Mouse (Mus musculus): Measurements from ENCODE around the gene Cnot6.

Cnot6 gene

GRCm38 (mm10) chr11:49713336-49714334, 1.1 kb upstream of the Cnot6 start:
- peak; percentile 22 for DNase-seq (ENCODE audit: low spot score)

DNA sequence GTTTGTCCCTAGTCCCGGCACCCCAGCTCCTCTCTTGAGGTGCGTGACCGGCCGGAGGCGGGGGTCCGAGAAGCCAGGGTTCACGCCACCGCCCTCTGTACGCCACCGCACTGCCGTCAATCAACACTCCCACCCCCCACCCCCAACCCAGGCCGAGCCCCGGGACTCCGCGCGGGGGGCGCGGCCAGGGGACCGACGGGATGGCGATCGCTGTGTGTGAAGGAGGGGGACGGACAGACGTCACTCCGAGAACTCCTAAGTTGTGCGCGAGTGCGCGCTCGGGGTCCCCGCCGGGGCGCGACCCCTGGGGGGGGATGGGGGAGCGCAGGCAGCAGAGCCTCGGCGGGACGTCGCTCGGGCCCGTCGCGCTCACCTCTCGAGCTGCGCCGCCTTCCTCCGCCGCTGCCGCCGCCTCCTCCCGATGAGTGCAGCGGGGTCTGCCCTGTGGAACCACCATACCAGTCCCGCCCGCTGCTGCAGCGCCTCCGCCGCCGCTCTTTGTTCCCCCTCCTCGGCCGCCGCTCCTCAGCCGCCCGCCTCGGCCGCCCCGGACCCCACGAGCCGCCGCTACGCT, 455 bp downstream of the Cnot6 start:
- DNase-seq (ENCODE audit: low spot score), result peak; percentile 10

GRCm38 (mm10) chr11:49710664-49711063, 1.9 kb downstream of the Cnot6 start:
- DNase-seq (ENCODE audit: low spot score), result no peak

- DNase-seq (ENCODE audit: low spot score), result no peak
Measured at GRCm38 (mm10) chr11:49707834-49708233, 4.7 kb downstream of the Cnot6 start.

DNA sequence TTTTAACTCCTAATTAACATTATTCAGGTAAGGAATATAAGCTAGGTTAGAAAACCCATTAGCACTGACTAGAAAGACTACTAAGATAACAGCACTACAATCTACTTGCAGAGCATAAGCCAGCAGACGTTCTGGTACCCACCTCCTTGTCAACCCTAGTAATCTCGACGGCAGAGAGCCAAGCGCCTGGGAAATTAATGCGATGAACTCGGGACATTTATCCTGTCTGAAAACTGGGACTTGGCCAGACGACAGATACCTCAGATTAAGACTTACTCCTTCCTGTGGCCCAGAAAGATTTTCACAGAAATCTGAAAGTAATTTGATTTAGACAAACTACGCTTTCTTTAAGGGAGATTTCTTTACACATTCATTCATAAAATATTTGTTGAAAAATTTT, 7.7 kb downstream of the Cnot6 start:
- no peak for DNase-seq (ENCODE audit: low spot score)

DNA sequence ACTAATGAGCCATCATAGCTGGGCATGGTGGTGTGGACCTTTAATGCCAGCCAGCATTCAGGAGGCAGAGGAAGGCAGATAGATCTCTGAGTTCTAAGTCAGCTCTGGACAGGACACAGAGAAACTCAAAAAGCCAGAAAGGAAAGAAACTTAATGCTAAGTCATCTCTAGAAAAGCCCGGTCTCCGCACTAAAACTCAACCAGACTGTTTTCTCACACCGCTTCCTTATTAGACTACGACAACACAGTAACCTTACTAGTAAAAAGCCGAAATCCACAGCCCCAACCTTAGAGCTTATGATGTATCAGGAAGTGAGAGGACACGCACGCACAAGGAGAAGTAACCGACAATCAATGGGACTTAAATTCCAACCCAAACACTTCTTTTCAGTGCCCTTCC, 10.5 kb downstream of the Cnot6 start:
- DNase-seq (ENCODE audit: low spot score), result no peak

- no peak for DNase-seq (ENCODE audit: low spot score)
Measured at GRCm38 (mm10) chr11:49699079-49699478, 13.4 kb downstream of the Cnot6 start.

- no peak for DNase-seq (ENCODE audit: low spot score)
Measured at GRCm38 (mm10) chr11:49697779-49698178, 14.7 kb downstream of the Cnot6 start.

- DNase-seq (ENCODE audit: low spot score), result no peak
Measured at GRCm38 (mm10) chr11:49696472-49696871, 16.1 kb downstream of the Cnot6 start.

- DNase-seq (ENCODE audit: low spot score), result no peak
Measured at GRCm38 (mm10) chr11:49695695-49696094, 16.8 kb downstream of the Cnot6 start.

DNA sequence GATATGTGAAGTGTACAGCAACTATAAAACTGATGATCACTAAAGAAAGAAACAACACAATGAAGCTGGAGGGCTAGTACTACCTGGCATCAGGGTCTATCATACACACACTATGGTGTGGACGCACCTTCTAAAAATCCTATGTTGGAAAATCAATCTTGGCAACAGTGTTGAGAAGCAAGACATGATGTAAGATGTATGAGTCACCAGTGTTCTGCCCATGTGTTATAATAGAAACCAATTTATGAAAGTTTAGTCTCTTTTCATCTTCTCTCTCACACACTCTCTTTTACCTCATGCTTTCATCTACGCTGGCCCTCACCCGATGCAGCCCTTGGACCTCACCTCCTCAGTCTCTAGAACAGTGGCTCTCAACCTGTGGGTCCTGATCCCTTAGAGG, 17.5 kb downstream of the Cnot6 start:
- DNase-seq (ENCODE audit: low spot score), result no peak

DNA sequence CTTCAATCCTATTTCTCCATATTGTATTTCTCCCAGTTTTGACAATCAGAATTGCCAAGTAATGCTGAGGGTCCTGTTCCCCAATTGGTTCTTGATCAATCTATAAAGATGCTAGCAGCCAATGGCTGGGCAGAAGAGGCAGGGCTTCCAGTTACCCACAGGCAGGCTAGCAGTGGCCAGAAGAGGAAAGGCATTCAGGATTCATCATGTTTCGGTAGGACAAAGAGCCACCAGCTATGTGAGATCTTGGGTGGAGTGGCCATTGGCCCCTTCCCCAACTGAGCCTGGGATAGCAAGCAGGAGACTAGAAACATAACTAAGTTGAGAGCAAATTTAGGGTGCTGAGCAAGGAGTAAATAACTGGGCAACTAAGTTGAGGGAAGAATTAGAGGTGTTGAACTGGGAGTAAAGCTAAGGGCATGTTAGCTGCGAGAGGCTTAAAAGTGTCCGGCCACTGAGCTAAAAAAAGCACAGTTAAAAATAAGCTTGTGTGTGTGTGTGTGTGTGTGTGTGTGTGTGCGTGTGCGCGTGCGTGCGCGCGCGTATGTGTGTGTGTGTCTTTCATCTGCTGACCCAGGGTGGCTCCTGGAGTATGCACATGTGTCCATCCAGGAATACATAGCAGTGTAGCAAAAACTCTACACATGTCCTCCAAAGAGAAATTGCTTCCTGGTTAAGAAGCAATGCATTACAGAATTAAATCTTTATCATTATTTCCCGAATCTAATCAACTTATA, 28.1 kb downstream of the Cnot6 start:
- DNase-seq (ENCODE audit: low spot score), result no peak

GRCm38 (mm10) chr11:49673433-49673832, 39.1 kb downstream of the Cnot6 start:
- no peak for DNase-seq (ENCODE audit: low spot score)

- DNase-seq (ENCODE audit: low spot score), result no peak
Measured at GRCm38 (mm10) chr11:49665462-49665861, 47.1 kb downstream of the Cnot6 start.

DNA sequence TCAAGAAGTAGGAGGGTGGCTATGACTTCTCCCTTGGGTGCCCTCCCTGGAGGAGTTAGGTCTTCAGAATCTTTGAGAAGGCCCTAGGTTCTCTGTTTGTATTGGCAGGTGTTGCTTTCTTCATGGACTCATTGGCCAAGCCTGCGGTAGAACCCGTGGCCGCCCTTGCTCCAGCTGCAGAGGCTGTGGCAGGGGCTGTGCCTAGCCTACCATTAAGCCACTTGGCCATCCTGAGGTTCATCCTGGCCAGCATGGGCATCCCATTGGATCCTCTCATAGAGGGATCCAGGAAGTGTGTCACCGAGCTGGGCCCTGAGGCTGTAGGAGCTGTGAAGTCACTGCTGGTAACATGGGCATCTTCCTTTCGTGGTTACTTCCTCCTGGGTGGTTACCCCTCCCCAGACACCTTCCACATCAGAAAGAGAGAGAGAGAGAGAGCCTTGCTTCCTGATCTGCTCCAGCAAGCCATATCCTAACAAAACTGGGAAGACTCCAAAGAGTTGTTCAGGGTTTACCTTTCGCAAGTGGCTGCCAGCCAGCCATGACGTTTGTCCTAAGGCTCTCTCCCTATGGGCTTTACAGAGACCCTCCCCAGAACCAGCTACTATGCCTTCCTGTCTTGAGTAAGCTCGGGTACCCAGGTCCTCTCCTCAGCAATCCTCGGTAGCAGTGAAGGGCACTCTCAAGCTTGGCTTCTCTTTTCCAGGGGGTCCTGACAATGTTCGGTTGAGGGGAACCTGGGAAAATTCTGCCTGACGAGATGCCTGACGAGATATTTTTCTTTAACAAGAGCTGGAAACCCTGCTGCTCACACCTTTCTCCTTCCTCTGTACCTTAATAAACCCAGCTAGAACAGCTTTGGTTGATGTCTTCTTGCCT, 48.0 kb downstream of the Cnot6 start:
- DNase-seq (ENCODE audit: low spot score), result no peak

- no peak for DNase-seq (ENCODE audit: low spot score)
Measured at GRCm38 (mm10) chr11:49663310-49663709, 49.2 kb downstream of the Cnot6 start, which contains the start of gene Scgb3a1. Scgb3a1 (plus strand) TSS chr11:49663610.

DNA sequence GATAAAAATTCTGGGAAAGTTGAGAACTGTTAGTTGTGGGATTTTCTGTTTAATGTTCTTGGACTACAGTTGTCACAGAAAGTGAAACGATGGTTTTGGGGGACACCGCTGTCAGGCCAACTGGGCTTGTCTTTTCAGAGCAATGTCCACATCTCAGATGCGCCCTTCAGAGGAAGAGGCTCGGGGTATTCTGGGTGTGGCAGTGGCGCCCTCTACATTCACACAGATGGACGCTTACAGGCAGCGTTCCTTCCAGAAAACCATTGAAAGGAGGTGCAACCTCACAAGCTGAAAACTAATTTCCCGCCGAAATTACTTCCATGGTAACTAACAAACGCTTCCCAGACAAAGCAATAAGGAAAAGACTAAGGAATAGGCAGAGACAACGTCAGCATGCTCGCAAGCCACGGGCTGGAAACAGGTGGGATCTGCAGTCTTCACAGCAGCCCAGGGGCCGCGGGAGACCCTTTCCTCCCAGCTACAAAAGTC, 50.2 kb downstream of the Cnot6 start:
- no peak for DNase-seq (ENCODE audit: low spot score)

DNA sequence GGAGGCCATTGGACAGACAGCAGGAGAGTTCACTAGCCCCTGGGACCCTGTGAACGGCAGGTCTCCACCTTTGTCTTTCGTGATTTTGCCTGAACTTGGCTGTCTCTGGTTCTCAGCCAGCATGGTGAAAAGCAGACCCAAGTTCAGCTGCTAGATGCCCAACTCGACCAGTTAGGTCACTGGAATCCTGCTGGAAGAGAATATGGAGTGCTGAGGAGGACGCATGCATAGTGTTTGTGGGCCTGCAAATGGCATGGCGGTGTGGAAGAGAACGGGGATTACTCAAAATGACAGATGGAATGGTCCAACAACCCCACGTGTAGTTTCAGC, 53.1 kb downstream of the Cnot6 start:
- no peak for DNase-seq (ENCODE audit: low spot score)

DNA sequence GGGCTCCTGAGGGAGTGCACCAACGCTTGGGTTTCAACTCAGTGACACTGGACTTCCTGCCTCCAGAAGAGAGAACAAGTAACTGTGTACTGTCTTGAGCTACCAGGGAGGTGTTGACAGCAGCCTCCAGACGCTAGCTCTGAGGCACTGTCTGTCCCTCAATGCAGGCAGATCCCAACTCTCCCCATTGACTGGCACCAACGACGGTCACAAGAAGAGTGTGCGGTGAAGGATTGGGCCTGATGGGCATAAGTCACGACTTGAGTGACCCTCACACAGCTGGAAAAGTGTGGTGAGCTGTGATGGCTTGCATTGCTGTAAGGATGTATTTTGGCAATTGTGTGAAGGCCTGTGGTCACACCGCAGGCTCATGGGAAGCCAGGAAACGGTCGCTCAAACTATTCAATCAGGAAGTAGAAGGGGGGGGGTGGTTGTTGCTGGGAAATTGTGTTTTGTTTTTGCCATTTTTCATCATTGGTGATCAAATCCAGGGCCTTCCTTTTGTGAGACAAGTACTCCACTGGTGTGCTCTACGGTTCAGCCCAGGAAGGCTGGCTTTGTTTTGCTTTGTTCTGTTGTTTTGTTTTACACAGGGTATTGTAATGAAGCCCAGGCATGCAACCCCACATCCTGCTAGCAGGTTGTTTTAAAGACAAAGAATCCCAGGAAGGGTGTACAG, 53.6 kb downstream of the Cnot6 start:
- no peak for DNase-seq (ENCODE audit: low spot score)

DNA sequence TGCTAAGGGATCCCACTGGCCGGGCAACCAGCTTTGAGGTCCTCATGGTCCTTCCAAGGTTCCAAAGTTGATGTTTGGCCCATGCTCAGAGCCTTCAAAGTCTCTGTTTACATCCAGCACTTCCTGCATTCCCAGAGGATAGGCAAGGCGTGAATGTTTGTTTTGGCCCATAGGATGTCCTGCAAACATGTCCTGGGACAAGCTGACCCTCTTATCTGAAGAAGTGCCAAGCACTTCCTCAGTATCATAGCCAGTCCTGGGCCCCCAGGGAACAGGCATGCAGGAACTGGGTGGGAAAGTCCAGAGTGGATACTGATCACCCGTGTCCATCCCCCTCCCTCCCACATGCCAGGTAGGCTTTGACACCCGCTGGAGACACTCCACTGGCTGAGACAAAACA, 54.5 kb downstream of the Cnot6 start:
- no peak for DNase-seq (ENCODE audit: low spot score)

- DNase-seq (ENCODE audit: low spot score), result no peak
Measured at GRCm38 (mm10) chr11:49655501-49655900, 57.0 kb downstream of the Cnot6 start.

All from adipocyte (in vitro differentiated cells).